Mouse (Mus musculus): ENCODE data around the gene Dynll2. TPM values are rescaled to one million over a fixed set of nuclear protein-coding genes. Genes with fewer than 3 reads are reported as not detected.
"Not testable (repeated sequence)": the region's sequence is repeated elsewhere in the genome, so short reads cannot be mapped to it uniquely, and the experiment has no call there.

The Dynll2 gene
- total and polyA plus RNA-seq, 2 experiments from 2014 or later = 56.8 to 72.1 TPM

- Histone ChIP-seq H3K4me1 (ENCODE audit: insufficient read depth, low read length) (peaks cover 13% of the 10 kb centered on the region; the same call in 1 of the 2 replicates), H3K9ac (replicated peaks; ENCODE audit: low read length, poor library complexity, severe bottlenecking) (peak overlapping the region; percentile 98), H3K36me3 (ENCODE audit: insufficient read depth, low read length) (peaks cover 25% of the 10 kb centered on the region), H3K9me3 (ENCODE audit: low read length) (no peaks in the 10 kb centered on the region), H3K4me3 (ENCODE audit: low read depth, low read length) (peak overlapping the region; percentile 100), H3K4me2 (ENCODE audit: low read depth, low read length, poor library complexity, severe bottlenecking) (peak overlapping the region; percentile 90), H3K27ac (ENCODE audit: low read depth, low read length) (no peak overlapping the region), H3K27me3 (ENCODE audit: insufficient read depth, low read length) (no peaks in the 10 kb centered on the region)
- ATAC-seq (ENCODE audit: low FRiP score) = no peak
- 23% methylated on average over 9 of the region's 9 CpGs for WGBS
- DNase-seq (ENCODE audit: low spot score) = no peak
- TF ChIP-seq CTCF (IDR thresholded peaks at IDR 0.05) = no peak
Observed at GRCm38 (mm10) chr11:87985643-87986042, 1.7 kb downstream of the Dynll2 start.

DNA sequence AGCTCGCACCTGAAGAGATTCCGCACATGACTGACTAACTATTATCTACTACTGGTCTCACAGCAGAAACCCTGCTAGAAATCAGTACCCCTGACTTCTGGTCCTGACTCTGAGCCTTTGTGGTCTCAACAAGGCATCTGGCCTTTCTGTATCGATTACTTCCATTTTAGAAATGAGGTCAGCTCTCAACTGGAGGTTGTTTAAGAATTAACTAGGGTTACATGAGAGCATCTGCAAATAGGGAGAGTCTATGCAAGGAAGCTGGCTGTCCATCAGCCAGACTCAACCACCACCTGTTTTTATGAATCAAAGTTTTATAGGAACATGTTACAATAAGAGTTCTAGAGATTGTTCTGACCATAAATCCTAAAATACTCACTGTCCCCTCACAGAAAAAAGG is 2.8 kb downstream of the Dynll2 start:
- Histone ChIP-seq H3K9me3 (ENCODE audit: low read length) (no peaks in the 10 kb centered on the region), H3K36me3 (ENCODE audit: insufficient read depth, low read length) (peaks cover 31% of the 10 kb centered on the region), H3K4me1 (ENCODE audit: insufficient read depth, low read length) (peaks cover 13% of the 10 kb centered on the region; the same call in 1 of the 2 replicates), H3K4me3 (ENCODE audit: low read depth, low read length) (peak overlapping the region; percentile 100; the same call in 1 of the 2 replicates), H3K4me2 (ENCODE audit: low read depth, low read length, poor library complexity, severe bottlenecking) (peak overlapping the region; percentile 90), H3K27ac (ENCODE audit: low read depth, low read length) (no peak overlapping the region), H3K9ac (replicated peaks; ENCODE audit: low read length, poor library complexity, severe bottlenecking) (0 out of 2 replicates have a peak overlapping the region, but pooled peaks have one; percentile 36), H3K27me3 (ENCODE audit: insufficient read depth, low read length) (no peaks in the 10 kb centered on the region)
- TF ChIP-seq CTCF (IDR thresholded peaks at IDR 0.05) = no peak
- ATAC-seq (ENCODE audit: low FRiP score) (no peak), DNase-seq (ENCODE audit: low spot score) (no peak)
- WGBS = 75% methylated on average over 3 of the region's 3 CpGs

GRCm38 (mm10) chr11:87978905-87979304 is 8.4 kb downstream of the Dynll2 start:
- Histone ChIP-seq H3K9me3 (ENCODE audit: low read length) (no peaks in the 10 kb centered on the region), H3K27me3 (ENCODE audit: insufficient read depth, low read length) (no peaks in the 10 kb centered on the region), H3K27ac (ENCODE audit: low read depth, low read length) (no peak overlapping the region), H3K4me2 (ENCODE audit: low read depth, low read length, poor library complexity, severe bottlenecking) (no peak overlapping the region), H3K4me3 (ENCODE audit: low read depth, low read length) (no peak overlapping the region), H3K9ac (replicated peaks; ENCODE audit: low read length, poor library complexity, severe bottlenecking) (no peak overlapping the region), H3K4me1 (ENCODE audit: insufficient read depth, low read length) (no peaks in the 10 kb centered on the region), H3K36me3 (ENCODE audit: insufficient read depth, low read length) (peaks cover 52% of the 10 kb centered on the region)
- 78% methylated on average over 4 of the region's 4 CpGs for WGBS
- ATAC-seq (ENCODE audit: low FRiP score) = no peak
- DNase-seq (ENCODE audit: low spot score) = no peak
- TF ChIP-seq CTCF (IDR thresholded peaks at IDR 0.05) = peak; percentile 56

- H3K36me3 ChIP-seq (ENCODE audit: insufficient read depth, low read length) = peaks cover 42% of the 10 kb centered on the region
Observed at GRCm38 (mm10) chr11:87977021-87977420, 10.3 kb downstream of the Dynll2 start.

GRCm38 (mm10) chr11:87974477-87975181 is 12.7 kb downstream of the Dynll2 start:
- Histone ChIP-seq H3K27ac (ENCODE audit: low read depth, low read length) (no peak overlapping the region), H3K9me3 (ENCODE audit: low read length) (no peaks in the 10 kb centered on the region), H3K4me1 (ENCODE audit: insufficient read depth, low read length) (no peaks in the 10 kb centered on the region), H3K4me2 (ENCODE audit: low read depth, low read length, poor library complexity, severe bottlenecking) (no peak overlapping the region), H3K4me3 (ENCODE audit: low read depth, low read length) (no peak overlapping the region), H3K9ac (replicated peaks; ENCODE audit: low read length, poor library complexity, severe bottlenecking) (no peak overlapping the region), H3K27me3 (ENCODE audit: insufficient read depth, low read length) (no peaks in the 10 kb centered on the region), H3K36me3 (ENCODE audit: insufficient read depth, low read length) (peaks cover 21% of the 10 kb centered on the region)
- 12% methylated on average over 11 of the region's 11 CpGs for WGBS
- peak; percentile 92 for TF ChIP-seq CTCF (IDR thresholded peaks at IDR 0.05)
- DNase-seq (ENCODE audit: low spot score) = peak; percentile 90
- ATAC-seq (ENCODE audit: low FRiP score) = peak; percentile 68; the same call in 1 of the 2 replicates

More at GRCm38 (mm10) chr11:87977021-87977420, 10.3 kb downstream of the Dynll2 start:
- not testable (repeated sequence) for H3K27ac ChIP-seq (ENCODE audit: low read depth, low read length); H3K4me2 ChIP-seq (ENCODE audit: low read depth, low read length, poor library complexity, severe bottlenecking); H3K9ac ChIP-seq (replicated peaks; ENCODE audit: low read length, poor library complexity, severe bottlenecking); H3K4me1 ChIP-seq (ENCODE audit: insufficient read depth, low read length); H3K27me3 ChIP-seq (ENCODE audit: insufficient read depth, low read length); DNase-seq (ENCODE audit: low spot score); ATAC-seq (ENCODE audit: low FRiP score); H3K4me3 ChIP-seq (ENCODE audit: low read depth, low read length); H3K9me3 ChIP-seq (ENCODE audit: low read length)
- WGBS = 86% methylated on average over 8 of the region's 8 CpGs

DNA sequence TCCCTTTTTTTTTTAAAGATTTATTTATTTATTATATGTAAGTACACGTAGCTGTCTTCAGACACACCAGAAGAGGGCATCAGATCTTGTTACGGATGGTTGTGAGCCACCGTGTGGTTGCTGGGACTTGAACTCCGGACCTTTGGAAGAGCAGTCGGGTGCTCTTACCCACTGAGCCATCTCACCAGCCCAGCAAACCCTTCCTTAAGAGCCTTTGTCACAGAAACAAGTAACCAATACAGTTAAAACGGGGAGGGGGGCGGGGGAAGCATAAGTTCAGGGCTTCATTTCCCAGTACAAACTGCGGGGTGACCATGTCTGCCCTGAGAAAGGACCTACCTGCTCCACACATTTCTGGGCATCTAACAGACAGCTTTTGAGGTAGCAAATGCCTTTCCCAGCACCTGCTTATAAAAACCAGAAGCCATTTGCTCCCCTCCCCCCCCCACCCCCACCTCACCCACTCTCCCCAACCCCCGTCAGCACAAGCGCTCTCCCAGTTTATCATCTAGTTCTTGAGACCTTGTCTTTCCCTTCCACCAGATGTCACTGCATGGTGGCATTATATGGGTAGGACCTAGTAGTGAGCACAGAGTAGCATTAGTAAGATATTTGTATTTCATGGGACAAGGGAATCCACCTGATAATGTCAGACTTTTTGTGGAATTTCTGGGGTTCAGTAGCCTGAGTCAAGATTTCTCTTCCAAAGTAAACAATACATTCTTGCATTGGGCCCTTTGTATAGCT is 13.6 kb downstream of the Dynll2 start:
- WGBS = 49% methylated on average over 10 of the region's 10 CpGs
- ATAC-seq (ENCODE audit: low FRiP score) = no peak

More for the DNA sequence above, 13.6 kb downstream of the Dynll2 start:
- no peak overlapping the region for H3K4me3 ChIP-seq (ENCODE audit: low read depth, low read length)
- peak; percentile 66 for DNase-seq (ENCODE audit: low spot score)
- H3K4me1 ChIP-seq (ENCODE audit: insufficient read depth, low read length) = no peaks in the 10 kb centered on the region
- peaks cover 16% of the 10 kb centered on the region for H3K36me3 ChIP-seq (ENCODE audit: insufficient read depth, low read length)
- H3K27me3 ChIP-seq (ENCODE audit: insufficient read depth, low read length) = no peaks in the 10 kb centered on the region
- no peak overlapping the region for H3K9ac ChIP-seq (replicated peaks; ENCODE audit: low read length, poor library complexity, severe bottlenecking)
- H3K4me2 ChIP-seq (ENCODE audit: low read depth, low read length, poor library complexity, severe bottlenecking) = no peak overlapping the region
- peak; percentile 71 for TF ChIP-seq CTCF (IDR thresholded peaks at IDR 0.05)
- no peak overlapping the region for H3K27ac ChIP-seq (ENCODE audit: low read depth, low read length)
- no peaks in the 10 kb centered on the region for H3K9me3 ChIP-seq (ENCODE audit: low read length)
